9 mouse cellular contexts compared by ENCODE assay signal in genomic region chr3:122509084-122509483, GRCm38 (mm10).
DNase-seq lines count a peak whose midpoint lies in the region; ATAC-seq lines count a peak whose summit lies in the region.
"Had no signal": no experiment of that assay in that cellular context is flagged by ENCODE, and none has a peak within 500 bp of the region (broad histone marks: within the 10 kb centered on the region; RNA-seq: fewer than 3 reads in every experiment).

No protein-coding gene starts in this region.

- no peak overlapping the region for H3K4me3 ChIP-seq in embryonic facial prominence, embryonic 12.5 days
- H3K4me3 ChIP-seq in heart, embryonic 15.5 days: no peak overlapping the region

- peaks cover 8% of the 10 kb centered on the region; the same call in 1 of the 2 replicates for H3K27me3 ChIP-seq in embryonic facial prominence, embryonic 12.5 days
- H3K27me3 ChIP-seq in heart, embryonic 15.5 days: no peaks in the 10 kb centered on the region

- H3K9me3 ChIP-seq in embryonic facial prominence, embryonic 12.5 days: no peaks in the 10 kb centered on the region
- H3K9me3 ChIP-seq in heart, embryonic 15.5 days (replicated peaks): no peaks in the 10 kb centered on the region

- 0 out of 2 replicates have a peak overlapping the region, but pooled peaks have one; percentile 14 for H3K27ac ChIP-seq in embryonic facial prominence, embryonic 12.5 days
- peak overlapping the region; percentile 42 for H3K27ac ChIP-seq in heart, embryonic 15.5 days
- H3K27ac ChIP-seq: macrophage had no signal

- peak; percentile 43; the same call in 1 of the 2 replicates for ATAC-seq in cerebellum, adult (ENCODE audit: insufficient number of reproducible peaks, low FRiP score, low TSS enrichment)
- peak; percentile 17; the same call in 1 of the 2 replicates for ATAC-seq in embryonic facial prominence, embryonic 12.5 days (ENCODE audit: insufficient number of reproducible peaks, insufficient read depth, low FRiP score, low TSS enrichment)
- peak; percentile 56; the same call in 1 of the 2 replicates for ATAC-seq in heart, embryonic 15.5 days (replicated peaks; ENCODE audit: insufficient number of reproducible peaks, insufficient read depth, low FRiP score, low read depth)

- DNase-seq in cerebellum, adult 9-10 months: no peak
- DNase-seq in R1 (ENCODE audit: low read depth, low spot score): peak; percentile 66
- peak; percentile 84 to 88 for DNase-seq in kidney, postnatal 25 days
- DNase-seq in mesoderm, embryonic 11.5 days (ENCODE audit: low read depth, low spot score): peak; percentile 72
- DNase-seq in thymus, postnatal 0 days (ENCODE audit: low spot score): peak; percentile 17

- no peak overlapping the region for H3K4me2 ChIP-seq in embryonic facial prominence, embryonic 12.5 days (replicated peaks)
- H3K4me2 ChIP-seq in heart, embryonic 15.5 days: no peak overlapping the region

- H3K9ac ChIP-seq in embryonic facial prominence, embryonic 12.5 days: peak overlapping the region; percentile 27; the same call in 1 of the 2 replicates
- no peak overlapping the region for H3K9ac ChIP-seq in heart, embryonic 15.5 days

- H3K36me3 ChIP-seq in embryonic facial prominence, embryonic 12.5 days: peaks cover 4% of the 10 kb centered on the region; the same call in 1 of the 2 replicates
- H3K36me3 ChIP-seq in heart, embryonic 15.5 days: no peaks in the 10 kb centered on the region

- H3K4me1 ChIP-seq in embryonic facial prominence, embryonic 12.5 days: peaks cover 29% of the 10 kb centered on the region
- H3K4me1 ChIP-seq in heart, embryonic 15.5 days (replicated peaks): peaks cover 26% of the 10 kb centered on the region

- WGBS in embryonic facial prominence, embryonic 12.5 days: 22% methylated on average over 5 of the region's 5 CpGs
- WGBS in heart, embryonic 15.5 days: 38% methylated on average over 5 of the region's 5 CpGs
